Mouse (Mus musculus) heart, postnatal 0 days (tissue): ENCODE measurements around the gene Ssbp2.

Experiments
- CTCF ChIP-seq: IDR thresholded peaks from 2 replicates; pipeline ENCODE4 v1.5.1; 2016; ENCODE audit warnings: antibody characterized with exemption, control low read depth, low read depth
- EP300 ChIP-seq: IDR thresholded peaks from 2 replicates; pipeline ENCODE4 v1.6.1; 2016; ENCODE audit warnings: antibody characterized with exemption, low read depth

DNA sequence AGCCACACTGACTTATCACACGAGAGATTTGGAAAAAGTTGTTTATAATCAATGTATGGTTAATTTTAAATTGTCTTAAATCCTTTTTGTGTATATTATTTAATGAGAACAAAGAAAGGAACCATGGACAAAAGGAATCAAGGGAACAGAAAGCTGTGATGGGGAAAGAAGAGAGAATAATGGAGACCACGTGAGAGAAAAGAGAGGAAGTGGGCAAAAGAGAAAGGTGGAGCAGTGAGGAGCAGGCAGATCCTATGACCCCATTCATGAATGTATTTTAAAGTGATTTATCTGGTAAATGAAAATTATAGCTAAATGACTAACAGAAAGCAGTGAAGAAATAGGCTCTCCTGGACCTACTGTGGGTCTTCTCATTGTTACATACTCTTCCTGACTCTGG, 128.4 kb downstream of the Ssbp2 start:
- TF ChIP-seq CTCF (no peak), EP300 (no peak)
